Mouse (Mus musculus) megakaryocyte-erythroid progenitor cell, adult 5-6 weeks (primary cell): ENCODE measurements around the gene Ptrh1. TPM values are rescaled to one million over a fixed set of nuclear protein-coding genes. Genes with fewer than 3 reads are reported as not detected.

Experiments
- ATAC-seq: replicated peaks from 2 replicates; pipeline ENCODE4 v1.8.0; 2016; ENCODE audit warnings: mild to moderate bottlenecking, inconsistent platforms; ENCODE audit not compliant: severe bottlenecking, poor library complexity, low FRiP score, low TSS enrichment
- total RNA-seq, 2 experiments: library from RNA; stranded (forward) in 1 of 2; stranded (reverse) in 1 of 2; fragments of 200-1000, 215-1000 nt in 1 of 2; fragments of >200 nt in 1 of 2; fragmentation: Nextera tagmentation in 1 of 2; gene quantifications; 2 replicates each; pipeline ENCODE4 v1.2.3; 2014 to 2017

The Ptrh1 gene
- total RNA-seq, 2 experiments from 2014 or later = 3.9 to 6.9 TPM

DNA sequence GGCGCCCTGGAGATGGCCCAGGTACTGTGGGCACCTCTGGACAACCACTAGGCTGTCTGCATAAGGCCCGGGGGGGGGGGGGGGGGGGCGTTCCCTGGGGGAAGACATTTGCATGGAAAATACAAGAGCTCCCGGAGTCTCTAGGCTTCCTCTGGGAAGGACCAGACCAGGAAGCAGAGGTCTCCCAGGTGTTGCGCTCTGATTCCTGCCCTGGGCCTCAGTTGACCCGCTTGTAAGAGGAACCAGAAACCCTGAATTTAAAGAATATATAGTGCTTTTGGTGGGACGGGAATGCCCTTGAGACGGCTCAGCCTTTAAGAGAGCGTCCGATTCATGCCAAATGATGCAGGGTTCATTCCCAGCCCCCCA, 23.9 kb upstream of the Ptrh1 start:
- ATAC-seq = no peak

- ATAC-seq = no peak
Observed at GRCm38 (mm10) chr2:32752181-32752580, 23.4 kb upstream of the Ptrh1 start.

GRCm38 (mm10) chr2:32756674-32757055, 18.9 kb upstream of the Ptrh1 start:
- ATAC-seq = 0 out of 2 replicates have a peak, but pooled peaks have one; percentile 1

- ATAC-seq = peak; percentile 97
Observed at GRCm38 (mm10) chr2:32757056-32757845, 18.3 kb upstream of the Ptrh1 start, which contains the start of gene Tor2a. Gene Tor2a, plus strand, starts transcription at chr2:32757234.

DNA sequence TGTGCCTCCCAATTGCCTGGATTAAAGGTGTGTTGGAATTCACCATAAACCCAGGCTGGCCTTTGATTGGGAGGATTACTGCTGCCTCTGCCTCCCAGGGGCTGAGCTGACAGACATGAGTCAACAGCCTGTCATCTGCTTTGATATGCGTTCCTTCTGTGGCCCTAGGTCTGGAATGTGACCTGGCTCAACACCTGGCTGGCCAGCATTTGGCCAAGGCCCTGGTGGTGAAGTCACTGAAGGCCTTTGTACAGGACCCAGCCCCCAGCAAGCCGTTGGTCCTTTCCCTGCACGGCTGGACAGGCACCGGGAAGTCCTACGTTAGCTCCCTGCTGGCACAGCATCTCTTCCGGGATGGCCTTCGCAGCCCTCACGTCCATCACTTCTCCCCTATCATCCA, 17.1 kb upstream of the Ptrh1 start:
- no peak for ATAC-seq

DNA sequence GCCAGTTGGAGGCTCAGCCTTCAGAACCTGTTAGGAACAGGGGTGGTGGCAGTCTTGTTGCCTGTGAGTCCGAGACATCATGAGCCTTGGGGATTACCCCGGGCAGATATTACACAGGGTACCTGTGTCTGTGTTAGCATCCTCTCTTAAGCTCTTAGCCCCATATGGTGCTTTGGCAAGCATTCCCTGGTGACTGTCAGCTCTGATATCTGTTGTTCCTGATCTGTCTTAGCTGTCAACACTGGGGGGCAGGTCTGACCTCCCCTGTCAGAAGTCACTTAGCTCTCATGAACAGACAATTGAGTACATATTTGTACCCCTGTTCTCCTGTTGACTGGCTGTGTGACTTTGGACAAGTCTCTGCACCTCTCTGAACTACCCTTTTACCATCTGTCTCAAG, 16.6 kb upstream of the Ptrh1 start:
- ATAC-seq = no peak

DNA sequence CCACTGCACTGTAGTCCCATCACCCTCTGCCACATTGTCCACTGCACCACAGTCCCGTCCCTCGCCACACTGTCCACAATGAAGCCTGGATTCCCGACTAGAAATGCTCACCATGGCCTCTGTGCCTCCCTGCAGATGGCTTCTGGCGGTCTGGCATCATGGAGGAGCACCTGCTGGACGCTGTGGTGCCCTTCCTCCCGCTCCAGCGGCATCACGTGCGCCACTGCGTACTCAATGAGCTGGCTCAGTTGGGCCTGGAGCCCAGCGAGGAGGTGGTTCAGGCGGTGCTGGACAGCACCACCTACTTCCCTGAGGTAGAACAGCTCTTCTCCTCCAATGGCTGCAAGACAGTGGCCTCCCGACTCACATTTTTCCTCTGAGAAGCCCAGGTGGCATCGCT, 14.2 kb upstream of the Ptrh1 start:
- ATAC-seq = no peak

- no peak for ATAC-seq
Observed at GRCm38 (mm10) chr2:32761859-32762258, 13.7 kb upstream of the Ptrh1 start.

- ATAC-seq = no peak
Observed at GRCm38 (mm10) chr2:32763353-32763752, 12.2 kb upstream of the Ptrh1 start.

DNA sequence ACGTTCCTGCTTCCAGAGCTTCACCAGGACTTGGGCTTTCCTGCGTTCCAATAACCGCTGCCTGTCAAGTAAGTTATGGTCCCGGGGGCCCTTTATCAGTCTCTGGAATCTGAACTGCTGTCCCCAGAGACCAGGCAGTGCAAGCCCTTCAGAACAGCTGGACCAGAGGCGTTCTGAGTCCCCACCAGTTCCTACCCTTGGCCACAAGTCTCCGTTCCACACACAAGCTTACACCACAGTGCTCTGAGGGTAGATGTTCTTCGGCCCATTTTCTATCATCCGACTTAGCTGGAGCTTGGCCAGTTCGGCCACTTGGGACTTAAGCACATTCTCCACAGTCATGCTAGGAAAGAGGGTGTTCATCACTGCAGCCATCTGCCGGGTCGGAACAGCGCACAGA, 8.3 kb upstream of the Ptrh1 start:
- ATAC-seq = no peak

- peak; percentile 86 for ATAC-seq
Observed at GRCm38 (mm10) chr2:32768661-32769285, 6.8 kb upstream of the Ptrh1 start.

- ATAC-seq = no peak
Observed at GRCm38 (mm10) chr2:32769327-32770085, 6.1 kb upstream of the Ptrh1 start.

- ATAC-seq = no peak
Observed at GRCm38 (mm10) chr2:32771886-32772285, 3.7 kb upstream of the Ptrh1 start.

DNA sequence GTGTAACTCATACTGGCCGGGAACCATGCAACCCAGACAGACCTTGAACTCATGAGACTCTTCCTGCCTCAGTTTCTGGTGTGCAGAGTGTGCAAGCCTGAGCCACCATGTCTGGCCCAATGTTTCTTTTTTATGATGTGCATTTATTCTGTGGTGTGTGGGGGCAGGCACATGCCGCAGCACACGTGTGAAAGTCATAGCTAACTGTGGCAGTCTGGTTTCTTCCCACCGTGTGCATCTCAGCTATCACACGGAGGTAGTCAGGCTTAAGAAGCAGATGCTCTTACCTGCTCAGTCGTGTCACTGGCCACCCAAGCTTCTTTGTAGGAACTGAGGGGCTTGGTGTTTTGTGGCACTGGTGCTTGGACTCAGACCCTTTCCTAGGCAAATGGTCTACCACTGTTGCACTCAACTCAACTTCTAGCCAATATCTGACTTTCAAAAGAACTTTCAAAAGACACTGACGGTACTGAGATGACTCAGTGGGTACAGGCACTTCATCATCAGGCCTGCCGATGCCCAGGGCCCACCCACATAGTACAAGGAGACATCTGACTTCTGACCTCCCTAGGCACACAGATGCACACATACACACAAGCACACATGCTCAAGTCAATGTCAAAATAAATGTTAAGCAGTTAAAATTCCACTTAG, 2.8 kb upstream of the Ptrh1 start:
- ATAC-seq = no peak

GRCm38 (mm10) chr2:32776192-32776591, 606 bp downstream of the Ptrh1 start:
- no peak for ATAC-seq

DNA sequence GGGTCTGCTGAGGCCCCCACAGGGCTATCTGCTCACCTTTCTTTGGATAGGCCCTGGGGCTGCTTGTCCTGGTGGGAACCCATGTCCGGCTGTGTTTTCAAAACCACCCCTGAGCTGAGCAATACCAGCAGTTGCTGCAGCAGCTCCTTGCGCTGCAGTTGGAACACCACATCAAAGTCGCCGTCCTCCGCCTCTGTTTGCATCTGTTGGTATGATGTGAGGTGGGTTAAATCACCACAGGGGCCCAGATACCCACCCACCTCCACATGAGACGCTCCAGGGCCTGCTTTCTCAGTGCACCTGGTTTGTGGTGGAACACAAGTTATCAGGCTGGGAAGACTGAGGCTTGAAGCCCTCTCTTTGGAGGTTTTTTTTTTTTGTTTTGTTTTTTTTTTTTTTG, 2.5 kb downstream of the Ptrh1 start:
- no peak for ATAC-seq

- ATAC-seq = 0 out of 2 replicates have a peak, but pooled peaks have one; percentile 24
Observed at GRCm38 (mm10) chr2:32779131-32779530, 3.5 kb downstream of the Ptrh1 start.

GRCm38 (mm10) chr2:32779714-32780113, 4.1 kb downstream of the Ptrh1 start:
- no peak for ATAC-seq

DNA sequence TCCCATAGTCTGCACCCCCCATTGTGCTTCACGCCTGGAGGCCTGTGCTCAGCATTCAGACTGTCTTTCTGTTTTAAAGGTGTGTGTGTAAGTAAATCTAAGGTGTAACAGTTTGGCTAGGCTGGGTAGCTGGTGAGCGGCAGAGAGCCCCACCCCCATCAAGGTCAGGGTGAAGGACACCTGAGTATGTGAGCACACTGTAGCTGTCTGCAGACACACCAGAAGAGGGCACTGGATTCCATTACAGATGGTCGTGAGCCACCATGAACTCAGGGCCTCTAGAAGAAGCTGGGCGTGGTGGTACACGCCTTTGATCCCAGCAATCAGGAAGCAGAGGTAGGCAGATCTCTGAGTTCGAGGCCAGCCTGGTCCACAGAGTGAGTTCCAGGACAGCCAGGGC, 6.1 kb downstream of the Ptrh1 start:
- ATAC-seq = no peak
